Mouse (Mus musculus): ENCODE measurements at regions not wholly inside any gene's neighbourhood (a gene's known extent, or its start where the extent isn't known, plus 50 kb on each side); places are given as distances from the start of the nearest gene placed in this dataset.

DNA sequence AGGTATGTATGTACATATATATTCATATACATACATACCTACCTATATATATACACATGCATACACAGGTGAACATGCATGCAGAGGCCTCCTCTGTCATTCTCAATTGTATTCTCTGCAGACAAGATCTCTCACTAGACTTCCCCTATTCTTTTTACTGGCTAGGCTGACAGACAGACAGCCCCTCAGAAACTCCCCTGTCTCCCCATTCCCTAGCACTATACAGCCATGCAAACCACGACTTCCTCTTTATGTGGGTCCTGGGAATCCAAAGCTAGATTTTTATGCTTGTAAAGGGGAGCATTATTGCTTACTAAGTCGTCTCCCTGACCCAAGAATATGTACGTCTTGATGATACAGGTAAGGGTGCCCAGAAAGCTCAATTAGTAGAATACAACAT, 86.9 kb downstream of the Fam124b start:
- ATAC-seq (replicated peaks; ENCODE audit: low FRiP score) = no peak
- no peak overlapping the region for H3K4me2 ChIP-seq
- H3K4me1 ChIP-seq = no peaks in the 10 kb centered on the region
- 73% methylated on average over 3 of the region's 3 CpGs for WGBS
- H3K27me3 ChIP-seq = no peaks in the 10 kb centered on the region
- H3K9ac ChIP-seq = no peak overlapping the region
- no peaks in the 10 kb centered on the region for H3K9me3 ChIP-seq (replicated peaks)
- H3K27ac ChIP-seq = no peak overlapping the region
- H3K4me3 ChIP-seq (replicated peaks) = no peak overlapping the region
- H3K36me3 ChIP-seq = no peaks in the 10 kb centered on the region

DNA sequence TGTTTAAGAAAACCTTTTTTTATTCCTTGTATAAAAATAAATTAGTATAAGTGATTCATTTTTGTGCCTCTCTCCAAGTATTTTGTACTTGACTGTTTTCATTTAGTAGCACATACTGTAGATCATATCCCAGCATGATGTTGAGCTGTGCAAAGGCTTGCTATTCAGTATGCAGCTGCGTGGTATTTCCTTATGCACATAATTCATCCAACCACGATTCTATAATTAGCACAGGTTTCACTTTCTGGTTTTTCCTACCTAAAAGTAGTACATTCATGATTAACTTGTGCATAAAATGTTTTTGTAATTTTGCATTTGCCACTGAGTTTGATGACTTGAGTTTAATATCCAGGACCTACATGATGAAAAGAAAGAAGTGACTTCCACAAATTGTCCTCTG, 94.3 kb downstream of the Fam124b start:
- 77% methylated on average over 2 of the region's 2 CpGs for WGBS
- H3K27me3 ChIP-seq = no peaks in the 10 kb centered on the region
- H3K4me2 ChIP-seq = no peak overlapping the region
- no peaks in the 10 kb centered on the region for H3K9me3 ChIP-seq (replicated peaks)
- H3K36me3 ChIP-seq = no peaks in the 10 kb centered on the region
- no peak overlapping the region for H3K27ac ChIP-seq
- H3K4me3 ChIP-seq (replicated peaks) = no peak overlapping the region
- no peak overlapping the region for H3K9ac ChIP-seq
- H3K4me1 ChIP-seq = no peaks in the 10 kb centered on the region
- no peak for ATAC-seq (replicated peaks; ENCODE audit: low FRiP score)

- H3K4me1 ChIP-seq = no peaks in the 10 kb centered on the region
- ATAC-seq (replicated peaks; ENCODE audit: low FRiP score) = no peak
- H3K4me2 ChIP-seq = no peak overlapping the region
- 69% methylated on average over 2 of the region's 2 CpGs for WGBS
- no peak overlapping the region for H3K27ac ChIP-seq
- H3K4me3 ChIP-seq (replicated peaks) = no peak overlapping the region
- no peaks in the 10 kb centered on the region for H3K9me3 ChIP-seq (replicated peaks)
- no peaks in the 10 kb centered on the region for H3K27me3 ChIP-seq
- H3K36me3 ChIP-seq = no peaks in the 10 kb centered on the region
- no peak overlapping the region for H3K9ac ChIP-seq
These were observed 102.4 kb downstream of the Fam124b start for GRCm38 (mm10) chr1:80115913-80116312.

DNA sequence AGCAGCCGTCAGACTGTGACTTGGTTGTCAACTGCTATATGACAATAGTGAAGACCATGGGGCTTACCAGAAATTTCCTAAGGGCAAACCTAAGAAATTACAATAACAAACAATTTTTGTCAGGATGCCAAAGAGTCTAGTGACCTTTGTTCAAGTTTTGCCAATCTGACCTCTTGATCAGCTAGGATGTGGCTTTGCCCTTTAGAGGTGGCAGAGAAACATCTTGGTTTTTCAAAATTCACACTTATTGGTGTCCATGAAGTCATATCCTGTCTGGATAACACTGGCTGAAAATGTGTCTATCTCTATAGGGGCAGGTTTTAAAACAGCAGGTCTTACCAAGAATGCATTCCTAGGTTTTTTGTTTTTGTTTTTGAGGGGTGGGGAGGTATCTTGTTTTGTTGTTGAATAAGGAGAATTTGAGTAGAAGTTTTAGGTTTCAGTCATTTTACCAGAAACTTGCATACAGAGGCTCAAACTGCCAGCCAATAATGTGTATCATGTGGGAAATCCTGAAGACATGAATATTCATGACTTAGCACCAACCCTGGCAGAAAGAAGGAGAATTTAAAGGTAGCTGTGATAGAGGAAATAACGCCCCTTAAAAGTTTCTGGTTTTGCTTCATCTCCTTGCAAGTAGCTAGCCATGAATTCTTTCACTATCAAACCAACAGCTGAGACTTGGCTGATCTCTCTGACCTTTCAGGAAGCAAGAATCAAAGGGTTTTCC, 110.4 kb downstream of the Fam124b start:
- WGBS = 76% methylated on average over 2 of the region's 2 CpGs
- Histone ChIP-seq H3K36me3 (no peaks in the 10 kb centered on the region), H3K27ac (no peak overlapping the region), H3K4me3 (replicated peaks) (no peak overlapping the region), H3K27me3 (no peaks in the 10 kb centered on the region), H3K4me1 (no peaks in the 10 kb centered on the region), H3K9ac (no peak overlapping the region), H3K4me2 (no peak overlapping the region), H3K9me3 (replicated peaks) (no peaks in the 10 kb centered on the region)
- no peak for ATAC-seq (replicated peaks; ENCODE audit: low FRiP score)

DNA sequence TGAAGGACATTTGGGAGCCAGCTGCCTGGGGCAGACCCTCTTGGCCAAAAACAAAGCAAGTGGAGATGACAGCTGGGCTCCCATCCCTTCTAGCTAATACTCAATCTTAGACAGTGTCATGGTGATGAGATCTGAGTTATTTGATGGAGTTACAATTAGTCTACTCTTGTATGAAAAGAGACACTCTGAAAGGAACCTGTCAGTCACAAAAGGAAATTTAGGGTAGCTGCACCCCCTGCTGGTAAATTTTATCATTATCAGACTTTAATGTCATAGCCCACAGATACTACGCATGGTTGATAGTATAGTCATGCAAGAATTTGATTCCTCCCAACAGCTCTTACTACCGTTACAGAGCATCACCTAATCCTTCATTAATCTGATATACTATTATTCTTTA, 112.0 kb downstream of the Fam124b start:
- H3K27me3 ChIP-seq = no peaks in the 10 kb centered on the region
- no peak for ATAC-seq (replicated peaks; ENCODE audit: low FRiP score)
- H3K9ac ChIP-seq = no peak overlapping the region
- H3K27ac ChIP-seq = no peak overlapping the region
- no peaks in the 10 kb centered on the region for H3K9me3 ChIP-seq (replicated peaks)
- 81% methylated on average over 2 of the region's 2 CpGs for WGBS
- no peak overlapping the region for H3K4me3 ChIP-seq (replicated peaks)
- no peaks in the 10 kb centered on the region for H3K4me1 ChIP-seq
- H3K36me3 ChIP-seq = no peaks in the 10 kb centered on the region
- H3K4me2 ChIP-seq = no peak overlapping the region

- H3K4me1 ChIP-seq = no peaks in the 10 kb centered on the region
- H3K9me3 ChIP-seq (replicated peaks) = no peaks in the 10 kb centered on the region
- no peak overlapping the region for H3K4me2 ChIP-seq
- H3K27ac ChIP-seq = no peak overlapping the region
- H3K27me3 ChIP-seq = no peaks in the 10 kb centered on the region
- no peak overlapping the region for H3K4me3 ChIP-seq (replicated peaks)
- ATAC-seq (replicated peaks; ENCODE audit: low FRiP score) = no peak
- WGBS = 93% methylated on average over 1 of the region's 1 CpGs
- H3K36me3 ChIP-seq = no peaks in the 10 kb centered on the region
- H3K9ac ChIP-seq = no peak overlapping the region
These were observed 120.0 kb downstream of the Fam124b start for GRCm38 (mm10) chr1:80098266-80098665.

DNA sequence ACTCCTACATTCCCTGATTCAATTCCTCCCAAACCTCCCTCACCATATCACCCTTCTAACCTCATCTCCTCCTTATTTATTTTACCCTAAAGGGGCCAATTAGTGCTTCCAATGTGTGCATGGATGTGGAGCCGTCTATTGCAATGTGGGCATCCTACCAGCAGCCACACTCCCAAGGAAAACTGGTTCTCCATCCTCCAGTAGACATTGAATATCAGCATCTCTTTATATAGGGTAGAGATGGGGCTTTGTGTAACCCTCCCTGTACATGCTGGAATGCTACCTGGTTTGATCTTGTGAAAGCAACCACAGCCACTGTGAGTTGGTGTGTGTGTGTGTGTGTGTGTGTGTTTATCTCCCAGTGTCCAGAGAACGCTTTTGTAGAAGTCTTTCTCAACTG, 126.5 kb downstream of the Fam124b start:
- ATAC-seq (replicated peaks; ENCODE audit: low FRiP score) = no peak
- Histone ChIP-seq H3K9me3 (replicated peaks) (no peaks in the 10 kb centered on the region), H3K27ac (no peak overlapping the region), H3K36me3 (no peaks in the 10 kb centered on the region), H3K4me1 (no peaks in the 10 kb centered on the region), H3K4me3 (replicated peaks) (no peak overlapping the region), H3K9ac (no peak overlapping the region), H3K27me3 (no peaks in the 10 kb centered on the region), H3K4me2 (no peak overlapping the region)
- 81% methylated on average over 2 of the region's 2 CpGs for WGBS

DNA sequence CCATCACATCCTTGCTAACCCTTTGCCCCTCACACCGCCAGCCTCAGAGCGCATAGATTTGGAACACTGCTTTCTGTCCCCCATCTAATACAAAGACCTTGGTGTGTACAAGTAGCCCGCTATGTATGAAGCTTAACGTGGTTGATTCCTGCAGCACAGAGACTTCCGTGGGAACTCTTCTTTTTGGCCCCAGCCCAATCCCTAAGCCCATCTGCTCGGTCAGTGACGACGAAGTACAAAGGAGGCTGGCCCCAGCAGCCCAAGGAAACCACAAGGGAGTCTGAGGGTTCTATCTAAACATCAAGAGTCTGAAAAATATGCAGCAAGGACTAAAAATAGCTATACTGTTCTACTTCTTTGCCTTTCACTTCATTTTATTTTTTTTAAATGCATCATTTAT, 126.9 kb downstream of the Fam124b start:
- H3K36me3 ChIP-seq = no peaks in the 10 kb centered on the region
- no peaks in the 10 kb centered on the region for H3K27me3 ChIP-seq
- no peak overlapping the region for H3K4me2 ChIP-seq
- H3K9me3 ChIP-seq (replicated peaks) = no peaks in the 10 kb centered on the region
- H3K27ac ChIP-seq = no peak overlapping the region
- H3K9ac ChIP-seq = no peak overlapping the region
- no peak overlapping the region for H3K4me3 ChIP-seq (replicated peaks)
- 81% methylated on average over 8 of the region's 8 CpGs for WGBS
- ATAC-seq (replicated peaks; ENCODE audit: low FRiP score) = no peak
- no peaks in the 10 kb centered on the region for H3K4me1 ChIP-seq

GRCm38 (mm10) chr1:80088651-80089050, 129.6 kb downstream of the Fam124b start:
- Histone ChIP-seq H3K36me3 (no peaks in the 10 kb centered on the region), H3K9me3 (replicated peaks) (no peaks in the 10 kb centered on the region), H3K4me1 (no peaks in the 10 kb centered on the region), H3K4me2 (no peak overlapping the region), H3K27ac (no peak overlapping the region), H3K4me3 (replicated peaks) (no peak overlapping the region), H3K27me3 (no peaks in the 10 kb centered on the region), H3K9ac (no peak overlapping the region)
- no peak for ATAC-seq (replicated peaks; ENCODE audit: low FRiP score)
- 71% methylated on average over 5 of the region's 5 CpGs for WGBS

DNA sequence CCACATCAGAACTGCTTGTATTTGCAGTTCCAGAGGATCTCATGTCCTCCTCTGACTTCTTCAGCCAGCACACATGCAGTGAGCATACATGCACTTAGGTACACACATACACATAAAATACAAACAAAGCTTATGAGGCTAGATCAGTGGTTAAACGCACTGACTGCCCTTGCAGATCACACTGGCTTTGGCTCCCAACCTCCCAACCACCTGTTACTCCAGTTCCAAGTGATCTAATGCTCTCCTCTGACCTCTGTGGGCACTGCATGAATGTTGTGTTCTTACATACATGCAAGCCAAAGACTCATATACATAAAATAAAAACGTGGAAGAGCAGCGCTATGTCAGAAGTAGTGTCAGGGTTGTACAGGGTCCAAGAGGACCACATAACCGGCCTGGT, 141.9 kb downstream of the Fam124b start:
- Histone ChIP-seq H3K9ac (no peak overlapping the region), H3K27me3 (no peaks in the 10 kb centered on the region), H3K4me2 (no peak overlapping the region), H3K4me3 (replicated peaks) (no peak overlapping the region), H3K4me1 (no peaks in the 10 kb centered on the region), H3K36me3 (no peaks in the 10 kb centered on the region), H3K9me3 (replicated peaks) (no peaks in the 10 kb centered on the region), H3K27ac (no peak overlapping the region)
- no peak for ATAC-seq (replicated peaks; ENCODE audit: low FRiP score)
- 87% methylated on average over 4 of the region's 4 CpGs for WGBS

GRCm38 (mm10) chr1:80074376-80074775, 143.9 kb downstream of the Fam124b start:
- H3K4me3 ChIP-seq (replicated peaks) = no peak overlapping the region
- no peaks in the 10 kb centered on the region for H3K9me3 ChIP-seq (replicated peaks)
- no peak overlapping the region for H3K4me2 ChIP-seq
- WGBS = 88% methylated on average over 4 of the region's 4 CpGs
- H3K4me1 ChIP-seq = no peaks in the 10 kb centered on the region
- H3K9ac ChIP-seq = no peak overlapping the region
- H3K36me3 ChIP-seq = no peaks in the 10 kb centered on the region
- no peak for ATAC-seq (replicated peaks; ENCODE audit: low FRiP score)
- no peaks in the 10 kb centered on the region for H3K27me3 ChIP-seq
- H3K27ac ChIP-seq = no peak overlapping the region

DNA sequence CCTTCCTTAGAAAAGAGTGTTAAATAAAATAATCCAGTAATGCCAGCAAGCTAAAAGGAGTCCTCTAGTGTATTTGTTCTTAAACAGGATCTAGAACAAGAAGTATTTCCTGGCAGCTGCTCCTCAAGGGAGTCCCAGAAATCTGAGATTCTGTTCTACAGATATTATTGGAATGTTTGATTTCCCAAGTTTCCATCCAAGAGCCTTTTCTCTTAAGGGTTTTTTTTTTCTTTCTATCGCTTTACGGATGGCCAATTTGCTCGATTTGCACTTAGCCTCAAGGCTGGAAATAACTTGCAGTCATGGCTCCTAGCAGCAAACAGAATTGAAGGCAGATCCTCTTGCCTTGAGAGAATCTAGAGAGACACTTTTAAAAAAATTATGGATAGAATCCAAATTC, 144.3 kb downstream of the Fam124b start:
- no peaks in the 10 kb centered on the region for H3K4me1 ChIP-seq
- no peak overlapping the region for H3K27ac ChIP-seq
- no peak overlapping the region for H3K9ac ChIP-seq
- H3K4me2 ChIP-seq = no peak overlapping the region
- H3K9me3 ChIP-seq (replicated peaks) = no peaks in the 10 kb centered on the region
- no peaks in the 10 kb centered on the region for H3K27me3 ChIP-seq
- no peaks in the 10 kb centered on the region for H3K36me3 ChIP-seq
- 83% methylated on average over 3 of the region's 3 CpGs for WGBS
- H3K4me3 ChIP-seq (replicated peaks) = no peak overlapping the region
- no peak for ATAC-seq (replicated peaks; ENCODE audit: low FRiP score)

DNA sequence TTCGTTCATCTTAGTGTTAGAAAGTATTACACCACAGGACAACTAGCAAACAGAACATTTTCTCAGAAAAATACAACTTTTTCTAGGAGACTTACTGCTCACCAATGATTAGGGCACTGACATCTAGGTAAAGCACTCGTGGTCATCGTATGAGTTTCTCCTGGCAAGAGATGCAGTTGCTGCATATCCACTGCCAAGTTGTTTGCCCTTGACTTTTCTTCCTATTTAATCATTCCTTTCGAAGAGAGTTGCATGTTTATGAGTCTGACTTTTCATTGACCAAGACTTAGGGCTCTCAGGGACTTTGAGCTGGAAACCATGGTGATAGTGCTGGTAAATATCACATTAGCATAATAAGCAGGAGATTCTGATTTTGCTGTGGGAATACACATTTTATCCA, 149.1 kb downstream of the Fam124b start:
- H3K9ac ChIP-seq = no peak overlapping the region
- H3K4me2 ChIP-seq = no peak overlapping the region
- H3K27ac ChIP-seq = no peak overlapping the region
- WGBS = 71% methylated on average over 4 of the region's 4 CpGs
- H3K4me3 ChIP-seq (replicated peaks) = no peak overlapping the region
- no peaks in the 10 kb centered on the region for H3K4me1 ChIP-seq
- H3K36me3 ChIP-seq = no peaks in the 10 kb centered on the region
- ATAC-seq (replicated peaks; ENCODE audit: low FRiP score) = no peak
- H3K27me3 ChIP-seq = no peaks in the 10 kb centered on the region
- H3K9me3 ChIP-seq (replicated peaks) = no peaks in the 10 kb centered on the region
